ENCODE assay signal across 17 mouse cellular contexts in the genomic region with DNA sequence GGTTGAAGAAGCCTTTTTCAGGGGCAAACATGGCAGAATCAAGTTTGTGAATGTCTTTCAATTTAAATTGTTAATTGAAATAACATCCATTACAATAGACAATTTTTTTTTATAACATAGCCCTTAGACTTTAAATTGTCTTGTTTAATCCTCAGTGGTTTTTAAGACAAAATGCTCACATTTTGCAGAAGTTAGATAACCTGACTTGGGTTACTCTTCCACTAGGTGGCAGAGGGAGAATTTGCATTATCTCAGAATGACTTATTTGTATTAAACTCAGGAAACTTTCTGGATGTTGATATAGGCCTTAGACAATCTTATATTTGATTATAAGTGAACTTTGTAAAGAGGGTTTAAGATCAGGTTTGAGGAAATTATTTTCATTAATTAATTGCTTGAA.
DNase-seq lines count a peak whose midpoint lies in the region; ATAC-seq and TF ChIP-seq lines count a peak whose summit lies in the region.
"Had no signal": no experiment of that assay in that cellular context is flagged by ENCODE, and none has a peak within 500 bp of the region (broad histone marks: within the 10 kb centered on the region; RNA-seq: fewer than 3 reads in every experiment).

No protein-coding gene starts in this region.

- H3K36me3 ChIP-seq in liver, postnatal 0 days (replicated peaks; ENCODE audit: insufficient read depth, low read length) = no peaks in the 10 kb centered on the region
- no peaks in the 10 kb centered on the region for H3K36me3 ChIP-seq in liver, embryonic 12.5 days
- H3K36me3 ChIP-seq: G1E; liver, embryonic 13.5 days had no signal

- H3K9me3 ChIP-seq in liver, postnatal 0 days (ENCODE audit: low read length) = no peaks in the 10 kb centered on the region
- H3K9me3 ChIP-seq in liver, embryonic 12.5 days (replicated peaks) = no peaks in the 10 kb centered on the region
- H3K9me3 ChIP-seq: G1E; liver, embryonic 13.5 days had no signal

- no peak overlapping the region for H3K9ac ChIP-seq in liver, postnatal 0 days (replicated peaks)
- no peak overlapping the region for H3K9ac ChIP-seq in liver, embryonic 12.5 days
- H3K9ac ChIP-seq: liver, embryonic 13.5 days had no signal

- no peaks in the 10 kb centered on the region for H3K27me3 ChIP-seq in liver, postnatal 0 days (ENCODE audit: insufficient read depth, low read length)
- no peaks in the 10 kb centered on the region for H3K27me3 ChIP-seq in liver, embryonic 12.5 days (replicated peaks)
- H3K27me3 ChIP-seq: liver, embryonic 13.5 days had no signal

- no peak overlapping the region for H3K4me2 ChIP-seq in liver, postnatal 0 days (ENCODE audit: low read depth, low read length)
- H3K4me2 ChIP-seq in liver, embryonic 12.5 days = no peak overlapping the region
- H3K4me2 ChIP-seq: liver, embryonic 13.5 days had no signal

- ATAC-seq in frontal cortex, adult (ENCODE audit: low TSS enrichment) = peak; percentile 85
- no peak for ATAC-seq in liver, postnatal 0 days
- no peak for ATAC-seq in liver, embryonic 12.5 days

- H3K4me1 ChIP-seq in liver, postnatal 0 days (ENCODE audit: insufficient read depth) = no peaks in the 10 kb centered on the region
- H3K4me1 ChIP-seq in liver, embryonic 12.5 days = no peaks in the 10 kb centered on the region
- H3K4me1 ChIP-seq: liver, embryonic 13.5 days had no signal

- H3K4me3 ChIP-seq in liver, postnatal 0 days (ENCODE audit: low read depth, low read length) = no peak overlapping the region
- H3K4me3 ChIP-seq in liver, embryonic 12.5 days = no peak overlapping the region
- H3K4me3 ChIP-seq: erythroblast, embryonic 14.5 days; liver, embryonic 13.5 days had no signal

- no peak for DNase-seq in frontal cortex, postnatal 14 days (ENCODE audit: low spot score in 2 of 2)
- DNase-seq in liver, postnatal 0 days = no peak
- DNase-seq in NIH3T3 (ENCODE audit: low read depth) = peak; percentile 76
- DNase-seq in induced T-regulatory cell, adult 2 months (ENCODE audit: low read depth) = peak; percentile 2
- DNase-seq in gastrocnemius, postnatal 25 days = no peak
- DNase-seq in adrenal gland, adult (ENCODE audit: inconsistent age in 2 of 2, low spot score in 1 of 2) = no peak
- DNase-seq: adrenal gland, adult 2 months; gastrocnemius, postnatal 14 days; heart, postnatal 10 days; kidney, adult 18-20 months; layer of hippocampus, postnatal 36 days; liver, embryonic 13.5 days; right cerebral cortex, postnatal 14 days had no signal

- H3K27ac ChIP-seq in liver, postnatal 0 days (ENCODE audit: low read depth) = no peak overlapping the region
- H3K27ac ChIP-seq in liver, embryonic 12.5 days = no peak overlapping the region
- H3K27ac ChIP-seq: liver, embryonic 13.5 days had no signal

- peak; percentile 38 for TF ChIP-seq CTCF in liver, postnatal 0 days (IDR thresholded peaks at IDR 0.05; ENCODE audit: low read depth)

- TF ChIP-seq EP300 in liver, postnatal 0 days (IDR thresholded peaks at IDR 0.05; ENCODE audit: low read depth) = no peak

Comparison
In these comparisons a context has a peak if more than half of its experiments do, and no peak if none do; other contexts are left out.
1. DNase-seq: peak in NIH3T3 (single experiment) and induced T-regulatory cell, adult 2 months (single experiment); none in frontal cortex, postnatal 14 days (0 of 2), liver, postnatal 0 days (single experiment), gastrocnemius, postnatal 25 days (single experiment) and adrenal gland, adult (0 of 2).